Mouse (Mus musculus) midbrain, embryonic 16.5 days (tissue): Measurements from ENCODE around the gene Rxfp1. TPM values are rescaled to one million over a fixed set of nuclear protein-coding genes. Genes with fewer than 3 reads are reported as not detected.

Experiments
- ATAC-seq: fragments of 200-750 bp; cut with Nextera tagmentation; 2 replicates; pipeline ENCODE4 v1.8.0; 2017; ENCODE audit warnings: moderate TSS enrichment
- H3K27ac ChIP-seq: fragments of 300-500 bp; sonication (generic); 2 replicates; pipeline ENCODE4 v1.5.1; 2014; ENCODE audit warnings: mild to moderate bottlenecking, low read length, mixed read lengths
- H3K27me3 ChIP-seq: fragments of 300-500 bp; sonication (generic); 2 replicates; pipeline ENCODE4 v1.6.1; 2014; ENCODE audit warnings: low read depth, low read length, mixed read lengths; ENCODE audit not compliant: control insufficient read depth, insufficient read depth
- H3K36me3 ChIP-seq: fragments of 300-500 bp; sonication (generic); 2 replicates; pipeline ENCODE4 v1.6.1; 2014; ENCODE audit warnings: mild to moderate bottlenecking, low read length, moderate library complexity, mixed read lengths; ENCODE audit not compliant: control insufficient read depth, insufficient read depth
- H3K4me1 ChIP-seq: fragments of 300-500 bp; sonication (generic); 2 replicates; pipeline ENCODE4 v1.6.1; 2014; ENCODE audit warnings: mild to moderate bottlenecking, low read length, mixed read lengths; ENCODE audit not compliant: control insufficient read depth, insufficient read depth
- H3K4me2 ChIP-seq: fragments of 300-500 bp; sonication (generic); 2 replicates; pipeline ENCODE4 v1.6.1; 2014; ENCODE audit warnings: mild to moderate bottlenecking, low read length, mixed read lengths
- H3K4me3 ChIP-seq: fragments of 300-500 bp; sonication (generic); 2 replicates; pipeline ENCODE4 v1.5.1; 2014; ENCODE audit warnings: low read depth, mild to moderate bottlenecking, low read length, moderate library complexity, mixed read lengths
- H3K9ac ChIP-seq: fragments of 300-500 bp; sonication (generic); 2 replicates; pipeline ENCODE4 v1.6.1; 2014; ENCODE audit warnings: low read depth, low read length, mixed read lengths
- H3K9me3 ChIP-seq: fragments of 300-500 bp; sonication (generic); replicated peaks from 2 replicates; pipeline ENCODE4 v1.6.1; 2014; ENCODE audit warnings: mild to moderate bottlenecking, low read length, mixed read lengths; ENCODE audit not compliant: control insufficient read depth, poor library complexity, severe bottlenecking
- WGBS: fragments of 180-500 bp; shearing (Covaris S2); extraction: QIAGEN DNeasy Blood & Tissue Kit; methylation state at CpG from one replicate; pipeline ENCODE4 v1.1.7; 2014; 5-methylcytosine and 5-hydroxymethylcytosine counted together
- polyA plus RNA-seq: library from polyadenylated mRNA; unstranded; fragments of >200 nt; fragmentation: Nextera tagmentation; extraction: Ambion mirVana; gene quantifications from 2 replicates; pipeline ENCODE4 v1.2.1, GENCODE M21; 2015

Rxfp1 gene
- polyA plus RNA-seq, 1 experiment from 2014 or later, result 0.14 TPM

DNA sequence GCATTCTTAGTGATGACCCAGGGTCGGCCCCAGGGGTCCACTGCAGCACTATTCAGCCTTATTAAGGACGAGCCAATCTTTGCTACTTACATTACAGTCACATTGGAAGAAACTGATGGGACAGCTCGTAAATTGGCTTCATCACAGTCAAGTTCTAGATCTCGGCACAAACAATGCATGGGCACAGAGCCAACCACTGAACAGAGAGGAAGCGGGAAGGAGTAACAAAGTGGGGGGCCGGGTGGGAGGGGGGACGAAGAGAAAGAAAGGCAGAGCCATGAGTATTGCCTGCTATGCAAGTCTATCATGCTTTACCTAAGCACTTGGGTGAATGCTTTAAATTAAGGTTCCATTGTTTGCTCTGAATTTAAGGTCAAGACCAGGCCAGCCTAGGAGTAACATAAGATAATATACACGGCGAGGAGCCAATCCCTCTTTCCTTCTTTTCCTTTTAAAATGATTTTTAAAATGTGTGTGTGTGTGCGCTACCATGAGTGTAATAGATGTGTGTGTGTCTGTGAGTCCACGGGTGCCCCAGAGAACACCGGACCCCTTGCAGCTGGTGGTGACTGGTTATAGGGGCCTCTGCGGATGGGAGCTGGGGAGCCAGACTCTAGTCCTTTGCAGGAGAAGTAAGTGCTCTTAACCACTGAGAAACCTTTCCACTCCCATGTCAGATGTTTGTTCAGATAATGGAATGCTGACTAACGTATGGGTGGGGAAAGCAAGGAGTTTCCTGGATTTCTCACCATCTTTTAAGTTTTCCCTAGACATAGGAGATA is 55.1 kb downstream of the Rxfp1 start:
- Histone ChIP-seq H3K9me3 (no peaks in the 10 kb centered on the region), H3K27ac (no peak overlapping the region), H3K4me3 (no peak overlapping the region), H3K4me2 (no peak overlapping the region), H3K27me3 (no peaks in the 10 kb centered on the region), H3K9ac (no peak overlapping the region), H3K4me1 (no peaks in the 10 kb centered on the region), H3K36me3 (no peaks in the 10 kb centered on the region)
- no peak for ATAC-seq
- WGBS, result 56% methylated on average over 14 of the region's 14 CpGs

DNA sequence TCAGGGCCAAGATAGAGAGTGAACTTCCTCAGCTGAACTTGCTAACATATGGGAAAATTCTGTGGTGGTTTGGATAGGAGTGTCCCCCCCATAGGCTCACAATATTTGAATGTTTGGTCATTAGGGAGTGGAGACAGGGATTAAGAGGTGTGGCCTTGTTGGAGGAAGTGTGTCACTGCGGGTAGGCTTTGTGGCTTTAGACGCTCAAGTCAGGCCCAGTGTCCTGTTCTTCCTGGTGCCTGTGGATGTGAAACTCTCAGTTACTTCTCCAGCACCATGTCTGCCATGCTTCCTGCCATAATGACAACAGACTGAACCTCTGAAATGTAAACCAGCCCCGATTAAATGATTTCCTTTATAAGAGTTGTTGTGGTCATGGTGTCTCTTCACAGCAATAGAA is 61.3 kb downstream of the Rxfp1 start:
- no peak for ATAC-seq
- H3K27ac ChIP-seq, result no peak overlapping the region
- no peaks in the 10 kb centered on the region for H3K27me3 ChIP-seq
- H3K4me2 ChIP-seq, result no peak overlapping the region
- no peak overlapping the region for H3K4me3 ChIP-seq
- WGBS, result 96% methylated on average over 3 of the region's 3 CpGs
- H3K9me3 ChIP-seq, result no peaks in the 10 kb centered on the region
- H3K4me1 ChIP-seq, result no peaks in the 10 kb centered on the region
- H3K9ac ChIP-seq, result no peak overlapping the region
- no peaks in the 10 kb centered on the region for H3K36me3 ChIP-seq

DNA sequence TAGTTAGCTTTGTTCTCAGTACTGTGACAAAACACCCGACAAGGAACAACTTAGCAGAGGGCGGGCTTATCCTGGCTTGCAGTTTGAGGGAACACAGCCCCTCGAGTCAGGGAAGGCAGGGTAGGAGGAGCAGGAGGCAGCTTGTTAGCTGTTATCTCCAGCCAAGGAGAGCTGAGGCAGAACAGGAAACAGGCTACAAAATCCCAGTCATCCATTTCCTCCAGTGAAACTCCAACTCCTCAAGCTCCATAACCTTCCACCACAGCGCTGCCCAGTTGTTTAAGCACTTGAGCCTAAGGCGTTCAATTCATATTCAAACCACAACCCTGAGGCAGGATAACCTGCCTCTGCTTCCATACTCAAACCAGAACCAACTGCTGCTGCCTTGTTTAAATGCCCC is 63.0 kb downstream of the Rxfp1 start:
- H3K36me3 ChIP-seq, result no peaks in the 10 kb centered on the region
- no peaks in the 10 kb centered on the region for H3K27me3 ChIP-seq
- H3K27ac ChIP-seq, result no peak overlapping the region
- H3K9me3 ChIP-seq, result no peaks in the 10 kb centered on the region
- H3K4me3 ChIP-seq, result no peak overlapping the region
- no peaks in the 10 kb centered on the region for H3K4me1 ChIP-seq
- ATAC-seq, result no peak
- WGBS, result 80% methylated on average over 5 of the region's 5 CpGs
- H3K4me2 ChIP-seq, result no peak overlapping the region
- H3K9ac ChIP-seq, result no peak overlapping the region

DNA sequence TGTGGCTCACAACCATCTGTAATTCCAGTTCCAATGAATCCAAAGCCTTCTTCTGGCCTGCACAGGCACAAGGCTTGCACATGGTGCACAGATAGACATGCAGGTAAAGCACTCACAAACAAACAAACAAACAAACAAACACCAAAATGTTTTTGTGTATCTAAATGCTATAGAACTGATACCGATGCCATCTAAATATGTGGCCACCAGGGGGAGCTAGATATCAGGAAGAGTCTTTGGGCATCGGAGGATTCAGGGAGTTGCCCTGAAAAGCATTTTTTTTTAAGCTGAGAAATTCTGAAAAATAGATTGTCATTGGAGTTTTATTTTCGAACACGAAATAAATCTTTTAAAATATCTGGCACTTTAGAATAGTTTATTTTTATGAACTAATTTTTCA is 64.6 kb downstream of the Rxfp1 start:
- Histone ChIP-seq H3K27ac (no peak overlapping the region), H3K4me1 (no peaks in the 10 kb centered on the region), H3K9ac (no peak overlapping the region), H3K4me2 (no peak overlapping the region), H3K4me3 (no peak overlapping the region), H3K36me3 (no peaks in the 10 kb centered on the region), H3K27me3 (no peaks in the 10 kb centered on the region), H3K9me3 (no peaks in the 10 kb centered on the region)
- no peak for ATAC-seq
- WGBS, result 13% methylated on average over 4 of the region's 4 CpGs

DNA sequence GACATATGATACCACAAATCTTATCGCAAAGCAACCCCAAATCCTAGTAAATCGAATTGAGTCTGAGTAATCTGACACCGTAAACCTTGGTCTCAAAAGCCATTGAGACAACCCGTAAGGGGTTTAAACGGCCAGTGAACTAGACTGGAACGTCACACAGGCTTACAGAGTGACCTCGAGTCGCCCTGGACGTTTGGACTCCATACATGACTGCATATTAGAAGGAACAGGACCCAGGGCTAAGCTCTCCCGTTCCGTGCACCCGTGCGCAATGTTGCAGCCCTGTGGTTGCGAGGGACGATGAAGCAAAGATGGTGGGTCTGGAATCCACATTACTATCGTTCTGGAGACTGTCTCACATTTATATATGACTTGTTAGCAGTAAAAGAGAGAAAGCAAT is 65.5 kb downstream of the Rxfp1 start:
- ATAC-seq, result no peak
- Histone ChIP-seq H3K9ac (no peak overlapping the region), H3K9me3 (no peaks in the 10 kb centered on the region), H3K27me3 (no peaks in the 10 kb centered on the region), H3K4me2 (no peak overlapping the region), H3K4me3 (no peak overlapping the region), H3K4me1 (no peaks in the 10 kb centered on the region), H3K36me3 (no peaks in the 10 kb centered on the region), H3K27ac (no peak overlapping the region)
- WGBS, result 77% methylated on average over 16 of the region's 16 CpGs

DNA sequence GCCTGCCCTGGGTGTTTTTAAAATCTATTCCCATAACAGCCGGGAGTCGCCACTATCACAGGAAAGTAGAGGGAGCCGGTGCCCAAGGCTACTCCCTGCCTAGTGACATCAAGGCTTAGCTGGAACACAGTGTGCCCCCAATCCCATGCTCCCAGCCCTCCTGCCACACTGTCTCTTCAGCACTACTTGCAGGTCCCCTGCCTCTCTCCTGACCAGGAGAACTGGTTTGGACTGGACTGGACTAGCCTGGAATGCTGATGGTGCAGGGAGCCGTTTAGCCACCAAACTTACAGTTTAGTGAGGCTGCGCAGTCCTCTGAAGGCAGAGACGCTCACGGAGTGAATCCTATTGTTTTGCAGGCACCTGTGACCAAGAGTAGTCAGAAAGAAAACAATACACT is 67.1 kb downstream of the Rxfp1 start:
- Histone ChIP-seq H3K4me2 (no peak overlapping the region), H3K36me3 (no peaks in the 10 kb centered on the region), H3K4me1 (no peaks in the 10 kb centered on the region), H3K27ac (no peak overlapping the region), H3K27me3 (no peaks in the 10 kb centered on the region), H3K4me3 (no peak overlapping the region), H3K9me3 (no peaks in the 10 kb centered on the region), H3K9ac (no peak overlapping the region)
- no peak for ATAC-seq
- WGBS, result 83% methylated on average over 7 of the region's 7 CpGs

DNA sequence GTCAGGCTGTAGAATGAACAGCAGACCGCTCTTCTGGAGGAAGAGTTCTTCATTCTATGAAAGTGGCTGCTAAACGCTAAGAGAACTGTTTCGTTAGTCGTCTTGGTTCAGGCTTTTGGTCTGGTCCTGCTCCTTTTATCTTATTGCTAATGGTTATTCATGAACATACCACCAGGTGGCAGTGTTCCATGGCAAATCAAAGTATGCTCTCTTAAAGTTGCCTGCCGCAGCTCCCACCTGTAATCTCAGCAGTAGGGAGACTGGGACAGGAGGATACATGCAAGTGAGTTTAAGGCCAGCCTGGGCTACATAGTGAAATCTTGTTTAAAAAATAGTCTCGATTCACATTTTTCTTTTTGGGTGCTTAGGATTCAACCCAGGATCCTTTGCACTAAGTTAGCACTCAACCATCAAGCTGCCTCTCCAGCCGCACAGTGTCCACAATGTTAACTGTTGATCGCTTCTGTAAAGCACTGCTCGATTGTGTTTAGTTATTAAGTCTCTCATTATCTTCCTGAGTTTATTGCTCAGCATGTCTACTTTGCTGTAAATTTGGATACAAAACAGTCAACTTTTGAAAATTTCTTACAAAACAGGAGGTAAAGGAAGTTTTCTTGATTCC is 72.8 kb downstream of the Rxfp1 start:
- Histone ChIP-seq H3K4me2 (no peak overlapping the region), H3K9ac (no peak overlapping the region), H3K9me3 (no peaks in the 10 kb centered on the region), H3K27me3 (no peaks in the 10 kb centered on the region), H3K36me3 (no peaks in the 10 kb centered on the region), H3K4me1 (no peaks in the 10 kb centered on the region), H3K4me3 (no peak overlapping the region), H3K27ac (no peak overlapping the region)
- peak; percentile 78 for ATAC-seq
- WGBS, result 36% methylated on average over 9 of the region's 9 CpGs

DNA sequence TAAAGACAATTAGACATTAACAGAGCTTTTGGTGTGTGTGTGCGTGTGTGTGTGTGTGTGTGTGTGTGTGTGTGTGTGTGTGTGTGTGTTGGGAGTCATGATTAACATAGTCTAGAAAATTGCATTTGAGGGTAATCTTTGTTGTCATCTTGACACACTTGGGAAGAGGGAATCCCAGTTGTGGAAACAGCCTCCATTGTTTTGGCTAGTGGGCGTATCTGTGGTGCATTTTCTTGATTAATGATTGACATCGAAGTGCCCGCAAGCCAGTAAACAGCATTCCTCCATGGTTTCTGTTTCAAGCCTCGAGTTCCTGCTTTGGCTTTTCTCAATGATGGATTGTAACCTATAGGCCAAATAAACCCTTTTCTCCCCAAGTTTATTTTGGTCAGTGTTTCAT is 81.0 kb downstream of the Rxfp1 start:
- no peak for ATAC-seq
- WGBS, result 79% methylated on average over 5 of the region's 5 CpGs
- Histone ChIP-seq H3K4me3 (no peak overlapping the region), H3K4me1 (no peaks in the 10 kb centered on the region), H3K9me3 (no peaks in the 10 kb centered on the region), H3K27ac (no peak overlapping the region), H3K36me3 (no peaks in the 10 kb centered on the region), H3K9ac (no peak overlapping the region), H3K4me2 (no peak overlapping the region), H3K27me3 (no peaks in the 10 kb centered on the region)

DNA sequence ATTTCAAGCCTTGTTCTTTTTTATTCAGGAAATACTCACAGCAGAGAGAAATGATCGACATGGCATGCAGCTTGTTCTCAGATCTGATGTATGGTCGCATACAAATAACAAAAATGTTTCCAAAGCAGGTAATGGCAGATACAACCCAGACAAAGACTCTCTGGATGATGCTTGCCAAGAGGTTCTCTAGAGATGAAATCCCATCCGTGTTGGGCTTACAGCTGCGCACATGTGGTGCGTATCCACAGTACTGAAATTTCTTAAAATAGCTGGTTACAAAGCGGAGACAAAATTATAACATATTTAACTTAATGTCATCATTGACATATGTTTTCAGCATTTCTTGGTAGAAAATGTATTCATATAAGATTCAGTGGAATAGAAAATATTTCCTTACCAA is 85.6 kb downstream of the Rxfp1 start:
- H3K4me2 ChIP-seq, result no peak overlapping the region
- ATAC-seq, result no peak
- no peaks in the 10 kb centered on the region for H3K36me3 ChIP-seq
- H3K4me3 ChIP-seq, result no peak overlapping the region
- WGBS, result 92% methylated on average over 6 of the region's 6 CpGs
- H3K27ac ChIP-seq, result no peak overlapping the region
- no peaks in the 10 kb centered on the region for H3K9me3 ChIP-seq
- no peaks in the 10 kb centered on the region for H3K4me1 ChIP-seq
- no peak overlapping the region for H3K9ac ChIP-seq
- no peaks in the 10 kb centered on the region for H3K27me3 ChIP-seq
